Mouse (Mus musculus) ES-E14 (cell line): ENCODE data around the gene Angpt4.

Experiments
- HCFC1 ChIP-seq: IDR thresholded peaks from 2 replicates; pipeline ENCODE4 v1.6.1; 2012; ENCODE audit warnings: low read length, inconsistent platforms, borderline replicate concordance; ENCODE audit not compliant: insufficient read depth
- ZNF384 ChIP-seq: IDR thresholded peaks from 2 replicates; pipeline ENCODE4 v1.6.1; 2012; ENCODE audit warnings: low read depth, low read length, inconsistent platforms

- TF ChIP-seq ZNF384 (no peak), HCFC1 (no peak)
Observed at GRCm38 (mm10) chr2:151968451-151968850, 57.4 kb downstream of the Angpt4 start.
